Mouse (Mus musculus): Measurements from ENCODE around the gene Spcs3. TPM values are rescaled to one million over a fixed set of nuclear protein-coding genes. Genes with fewer than 3 reads are reported as not detected.

Spcs3 gene
- polyA plus RNA-seq (2014; fragmentation: Nextera tagmentation; extraction: Ambion mirVana), result 87.5 and 87.7 TPM in 2 replicates

GRCm38 (mm10) chr8:54529382-54530296, at the start of gene Spcs3, which contains the start of gene Asb5:
TSS of gene Spcs3 (minus strand) at chr8:54529998.
TSS of gene Asb5 (plus strand) at chr8:54529580.
- Histone ChIP-seq H3K4me1 (ENCODE audit: control insufficient read depth, insufficient read depth, low read length) (peaks cover 4% of the 10 kb centered on the region; the same call in 1 of the 2 replicates), H3K4me2 (ENCODE audit: low read depth, severe bottlenecking) (peak within 1 kb of the TSS; percentile 65), H3K27ac (replicated peaks; ENCODE audit: low read depth, low read length) (peak within 1 kb of the TSS; percentile 52; the same call in 1 of the 2 replicates), H3K9me3 (ENCODE audit: control insufficient read depth, low read length) (no peaks in the 10 kb centered on the region), H3K27me3 (ENCODE audit: control insufficient read depth, insufficient read depth, low read length) (no peaks in the 10 kb centered on the region), H3K4me3 (ENCODE audit: low read depth, low read length) (peak within 1 kb of the TSS; percentile 88), H3K36me3 (ENCODE audit: control insufficient read depth, insufficient read depth, low read length) (no peaks in the 10 kb centered on the region), H3K9ac (ENCODE audit: low read length) (peak within 1 kb of the TSS; percentile 91)
- DNase-seq (ENCODE audit: low spot score) (peak; percentile 96), ATAC-seq (ENCODE audit: insufficient number of reproducible peaks, low FRiP score, low TSS enrichment, low read depth) (peak; percentile 98)
- WGBS, result under 1% methylated on average over 84 of the region's 89 CpGs

- ATAC-seq (ENCODE audit: insufficient number of reproducible peaks, low FRiP score, low TSS enrichment, low read depth), result no peak
- Histone ChIP-seq H3K27me3 (ENCODE audit: control insufficient read depth, insufficient read depth, low read length) (no peaks in the 10 kb centered on the region), H3K27ac (replicated peaks; ENCODE audit: low read depth, low read length) (no peak overlapping the region)
Measured at GRCm38 (mm10) chr8:54570618-54571609, 41.1 kb upstream of the Spcs3 start.

GRCm38 (mm10) chr8:54567168-54567567, 37.4 kb upstream of the Spcs3 start:
- Histone ChIP-seq H3K27ac (replicated peaks; ENCODE audit: low read depth, low read length) (no peak overlapping the region), H3K4me3 (ENCODE audit: low read depth, low read length) (no peak overlapping the region), H3K36me3 (ENCODE audit: control insufficient read depth, insufficient read depth, low read length) (no peaks in the 10 kb centered on the region), H3K4me2 (ENCODE audit: low read depth, severe bottlenecking) (no peak overlapping the region), H3K27me3 (ENCODE audit: control insufficient read depth, insufficient read depth, low read length) (no peaks in the 10 kb centered on the region), H3K4me1 (ENCODE audit: control insufficient read depth, insufficient read depth, low read length) (0 out of 2 replicates have a peak, but pooled peaks cover 2% of the 10 kb centered on the region), H3K9me3 (ENCODE audit: control insufficient read depth, low read length) (no peaks in the 10 kb centered on the region), H3K9ac (ENCODE audit: low read length) (no peak overlapping the region)
- DNase-seq (ENCODE audit: low spot score), result no peak
- ATAC-seq (ENCODE audit: insufficient number of reproducible peaks, low FRiP score, low TSS enrichment, low read depth), result no peak
- WGBS, result 85% methylated on average over 2 of the region's 2 CpGs

More at GRCm38 (mm10) chr8:54570618-54571609, 41.1 kb upstream of the Spcs3 start:
- no peak for DNase-seq (ENCODE audit: low spot score)
- no peaks in the 10 kb centered on the region for H3K9me3 ChIP-seq (ENCODE audit: control insufficient read depth, low read length)
- H3K9ac ChIP-seq (ENCODE audit: low read length), result no peak overlapping the region
- H3K4me1 ChIP-seq (ENCODE audit: control insufficient read depth, insufficient read depth, low read length), result 0 out of 2 replicates have a peak, but pooled peaks cover 2% of the 10 kb centered on the region
- 55% methylated on average over 15 of the region's 15 CpGs for WGBS
- no peaks in the 10 kb centered on the region for H3K36me3 ChIP-seq (ENCODE audit: control insufficient read depth, insufficient read depth, low read length)
- no peak overlapping the region for H3K4me2 ChIP-seq (ENCODE audit: low read depth, severe bottlenecking)
- no peak overlapping the region for H3K4me3 ChIP-seq (ENCODE audit: low read depth, low read length)

GRCm38 (mm10) chr8:54565603-54566260, 35.9 kb upstream of the Spcs3 start:
- 87% methylated on average over 7 of the region's 7 CpGs for WGBS

GRCm38 (mm10) chr8:54565181-54565580, 35.4 kb upstream of the Spcs3 start:
- DNase-seq (ENCODE audit: low spot score) (no peak), ATAC-seq (ENCODE audit: insufficient number of reproducible peaks, low FRiP score, low TSS enrichment, low read depth) (no peak)
- Histone ChIP-seq H3K36me3 (ENCODE audit: control insufficient read depth, insufficient read depth, low read length) (no peaks in the 10 kb centered on the region), H3K9me3 (ENCODE audit: control insufficient read depth, low read length) (no peaks in the 10 kb centered on the region), H3K27ac (replicated peaks; ENCODE audit: low read depth, low read length) (no peak overlapping the region), H3K4me1 (ENCODE audit: control insufficient read depth, insufficient read depth, low read length) (no peaks in the 10 kb centered on the region), H3K4me3 (ENCODE audit: low read depth, low read length) (no peak overlapping the region), H3K9ac (ENCODE audit: low read length) (no peak overlapping the region), H3K4me2 (ENCODE audit: low read depth, severe bottlenecking) (no peak overlapping the region), H3K27me3 (ENCODE audit: control insufficient read depth, insufficient read depth, low read length) (no peaks in the 10 kb centered on the region)
- 90% methylated on average over 1 of the region's 1 CpGs for WGBS

More at GRCm38 (mm10) chr8:54565603-54566260, 35.9 kb upstream of the Spcs3 start:
- Histone ChIP-seq H3K27me3 (ENCODE audit: control insufficient read depth, insufficient read depth, low read length) (no peaks in the 10 kb centered on the region), H3K4me1 (ENCODE audit: control insufficient read depth, insufficient read depth, low read length) (0 out of 2 replicates have a peak, but pooled peaks cover 2% of the 10 kb centered on the region), H3K9me3 (ENCODE audit: control insufficient read depth, low read length) (no peaks in the 10 kb centered on the region), H3K4me3 (ENCODE audit: low read depth, low read length) (no peak overlapping the region), H3K36me3 (ENCODE audit: control insufficient read depth, insufficient read depth, low read length) (no peaks in the 10 kb centered on the region), H3K9ac (ENCODE audit: low read length) (no peak overlapping the region), H3K27ac (replicated peaks; ENCODE audit: low read depth, low read length) (no peak overlapping the region), H3K4me2 (ENCODE audit: low read depth, severe bottlenecking) (no peak overlapping the region)
- ATAC-seq (ENCODE audit: insufficient number of reproducible peaks, low FRiP score, low TSS enrichment, low read depth) (no peak), DNase-seq (ENCODE audit: low spot score) (no peak)

- no peaks in the 10 kb centered on the region for H3K27me3 ChIP-seq (ENCODE audit: control insufficient read depth, insufficient read depth, low read length)
- no peak overlapping the region for H3K9ac ChIP-seq (ENCODE audit: low read length)
- H3K27ac ChIP-seq (replicated peaks; ENCODE audit: low read depth, low read length), result no peak overlapping the region
- H3K4me1 ChIP-seq (ENCODE audit: control insufficient read depth, insufficient read depth, low read length), result no peaks in the 10 kb centered on the region
- ATAC-seq (ENCODE audit: insufficient number of reproducible peaks, low FRiP score, low TSS enrichment, low read depth) (no peak), DNase-seq (ENCODE audit: low spot score) (no peak)
- H3K4me2 ChIP-seq (ENCODE audit: low read depth, severe bottlenecking), result no peak overlapping the region
- H3K36me3 ChIP-seq (ENCODE audit: control insufficient read depth, insufficient read depth, low read length), result no peaks in the 10 kb centered on the region
- no peak overlapping the region for H3K4me3 ChIP-seq (ENCODE audit: low read depth, low read length)
- 84% methylated on average over 4 of the region's 4 CpGs for WGBS
- no peaks in the 10 kb centered on the region for H3K9me3 ChIP-seq (ENCODE audit: control insufficient read depth, low read length)
Measured at GRCm38 (mm10) chr8:54562137-54562536, 32.3 kb upstream of the Spcs3 start.

- Histone ChIP-seq H3K4me1 (ENCODE audit: control insufficient read depth, insufficient read depth, low read length) (no peaks in the 10 kb centered on the region), H3K27ac (replicated peaks; ENCODE audit: low read depth, low read length) (no peak overlapping the region), H3K4me3 (ENCODE audit: low read depth, low read length) (no peak overlapping the region), H3K9me3 (ENCODE audit: control insufficient read depth, low read length) (no peaks in the 10 kb centered on the region), H3K36me3 (ENCODE audit: control insufficient read depth, insufficient read depth, low read length) (no peaks in the 10 kb centered on the region), H3K27me3 (ENCODE audit: control insufficient read depth, insufficient read depth, low read length) (no peaks in the 10 kb centered on the region), H3K9ac (ENCODE audit: low read length) (no peak overlapping the region), H3K4me2 (ENCODE audit: low read depth, severe bottlenecking) (no peak overlapping the region)
- 87% methylated on average over 2 of the region's 2 CpGs for WGBS
- DNase-seq (ENCODE audit: low spot score) (no peak), ATAC-seq (ENCODE audit: insufficient number of reproducible peaks, low FRiP score, low TSS enrichment, low read depth) (no peak)
Measured at GRCm38 (mm10) chr8:54554921-54555320, 25.1 kb upstream of the Spcs3 start.

Data from limb, embryonic 11.5 days (tissue).